Comparison of ENCODE assay signal across 20 mouse cellular contexts in the genomic region with DNA sequence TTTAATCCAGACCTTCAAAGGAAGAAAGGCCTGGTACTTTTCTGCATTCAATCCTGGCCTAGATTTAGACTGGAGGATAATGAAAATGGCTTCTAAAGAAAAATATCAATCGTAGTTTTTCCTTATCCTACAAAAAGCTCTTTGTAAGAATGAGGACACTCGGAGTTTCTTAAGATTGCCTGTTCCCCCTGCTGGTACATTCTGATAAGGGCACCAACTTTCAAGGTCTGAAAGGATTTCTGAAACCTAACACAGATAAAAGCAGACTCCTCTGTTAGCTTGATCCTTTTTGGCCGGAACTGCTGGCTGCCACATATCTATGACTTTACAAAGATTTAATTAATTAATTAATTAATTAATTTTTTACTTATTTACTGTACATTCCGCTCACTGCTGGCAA. TPM values are rescaled to one million over a fixed set of nuclear protein-coding genes. Genes with fewer than 3 reads are reported as not detected.
DNase-seq lines count a peak whose midpoint lies in the region; ATAC-seq and TF ChIP-seq lines count a peak whose summit lies in the region.
"Had no signal": no experiment of that assay in that cellular context is flagged by ENCODE, and none has a peak within 500 bp of the region (broad histone marks: within the 10 kb centered on the region; RNA-seq: fewer than 3 reads in every experiment).

No protein-coding gene starts in this region.

- no peak overlapping the region for H3K9ac ChIP-seq in hindbrain, postnatal 0 days (replicated peaks; ENCODE audit: low read length)
- no peak overlapping the region for H3K9ac ChIP-seq in hindbrain, embryonic 11.5 days (ENCODE audit: low read depth, low read length)
- H3K9ac ChIP-seq in lung, embryonic 14.5 days: no peak overlapping the region
- H3K9ac ChIP-seq in stomach, postnatal 0 days (ENCODE audit: low read length): no peak overlapping the region
- H3K9ac ChIP-seq: forebrain, embryonic 15.5 days; heart, embryonic 12.5 days; hindbrain, embryonic 13.5 days; kidney, embryonic 15.5 days; lung, embryonic 15.5 days; midbrain, embryonic 15.5 days; stomach, embryonic 15.5 days had no signal

- TF ChIP-seq CTCF in hindbrain, postnatal 0 days (IDR thresholded peaks at IDR 0.05; ENCODE audit: low read depth): peak; percentile 35
- 0 out of 2 replicates have a peak, but pooled peaks have one; percentile 11 for TF ChIP-seq CTCF in lung, embryonic 14.5 days (IDR thresholded peaks at IDR 0.05; ENCODE audit: low read depth)
- TF ChIP-seq CTCF in stomach, postnatal 0 days (IDR thresholded peaks at IDR 0.05; ENCODE audit: low read depth): peak; percentile 48

- no peak for DNase-seq in hindbrain, postnatal 0 days (ENCODE audit: low spot score)
- no peak for DNase-seq in hindbrain, embryonic 11.5 days (ENCODE audit: low spot score)
- DNase-seq in lung, embryonic 14.5 days: peak; percentile 12
- no peak for DNase-seq in lung, postnatal 10 days
- DNase-seq in brain, adult 2 months (ENCODE audit: low read depth, low spot score): peak; percentile 35
- no peak for DNase-seq in stomach, postnatal 0 days (ENCODE audit: low spot score)
- no peak for DNase-seq in natural killer cell, adult 2 months (ENCODE audit: low spot score in 2 of 2)
- DNase-seq: cerebellum, adult 9-11 months; gastrocnemius, adult 2 months; heart, postnatal 14 days; left cerebral cortex, postnatal 4 days; liver; right cerebral cortex, postnatal 25 days had no signal

- H3K27ac ChIP-seq in hindbrain, postnatal 0 days: no peak overlapping the region
- H3K27ac ChIP-seq in hindbrain, embryonic 11.5 days (ENCODE audit: low read depth, low read length): no peak overlapping the region
- no peak overlapping the region for H3K27ac ChIP-seq in lung, embryonic 14.5 days (ENCODE audit: low read depth)
- no peak overlapping the region for H3K27ac ChIP-seq in stomach, postnatal 0 days (replicated peaks)
- H3K27ac ChIP-seq: forebrain, embryonic 15.5 days; gastrocnemius, adult 2 months; hindbrain, embryonic 13.5 days; kidney, embryonic 15.5 days; lung, embryonic 15.5 days; midbrain, embryonic 15.5 days; stomach, embryonic 15.5 days had no signal

- no peaks in the 10 kb centered on the region for H3K9me3 ChIP-seq in hindbrain, postnatal 0 days (ENCODE audit: low read length)
- no peaks in the 10 kb centered on the region for H3K9me3 ChIP-seq in hindbrain, embryonic 11.5 days (ENCODE audit: control insufficient read depth, low read length)
- no peaks in the 10 kb centered on the region for H3K9me3 ChIP-seq in lung, embryonic 14.5 days (ENCODE audit: low read depth, low read length)
- no peaks in the 10 kb centered on the region for H3K9me3 ChIP-seq in stomach, postnatal 0 days (ENCODE audit: control insufficient read depth, low read length)
- H3K9me3 ChIP-seq: forebrain, embryonic 15.5 days; hindbrain, embryonic 13.5 days; kidney, embryonic 15.5 days; lung, embryonic 15.5 days; midbrain, embryonic 15.5 days; stomach, embryonic 15.5 days had no signal

- H3K4me2 ChIP-seq in hindbrain, postnatal 0 days (ENCODE audit: low read depth, low read length): no peak overlapping the region
- H3K4me2 ChIP-seq in hindbrain, embryonic 11.5 days (replicated peaks; ENCODE audit: low read depth, low read length): no peak overlapping the region
- no peak overlapping the region for H3K4me2 ChIP-seq in lung, embryonic 14.5 days
- H3K4me2 ChIP-seq in stomach, postnatal 0 days (replicated peaks; ENCODE audit: low read depth): no peak overlapping the region
- H3K4me2 ChIP-seq: forebrain, embryonic 15.5 days; heart, embryonic 12.5 days; hindbrain, embryonic 13.5 days; kidney, embryonic 15.5 days; lung, embryonic 15.5 days; midbrain, embryonic 15.5 days; stomach, embryonic 15.5 days had no signal

- no peak for ATAC-seq in hindbrain, postnatal 0 days
- no peak for ATAC-seq in hindbrain, embryonic 11.5 days (ENCODE audit: low FRiP score)
- ATAC-seq in lung, embryonic 14.5 days (ENCODE audit: insufficient read depth): no peak
- ATAC-seq in stomach, postnatal 0 days (ENCODE audit: low FRiP score, low TSS enrichment): no peak
- ATAC-seq: forebrain, embryonic 15.5 days; midbrain, embryonic 15.5 days had no signal

- H3K4me3 ChIP-seq in hindbrain, postnatal 0 days (ENCODE audit: low read length): no peak overlapping the region
- no peak overlapping the region for H3K4me3 ChIP-seq in hindbrain, embryonic 11.5 days (ENCODE audit: low read depth, low read length)
- H3K4me3 ChIP-seq in lung, embryonic 14.5 days (ENCODE audit: low read depth, low read length): no peak overlapping the region
- no peak overlapping the region for H3K4me3 ChIP-seq in stomach, postnatal 0 days (ENCODE audit: low read depth, low read length)
- H3K4me3 ChIP-seq: forebrain, embryonic 15.5 days; gastrocnemius, adult 2 months; heart, embryonic 12.5 days; hindbrain, embryonic 13.5 days; kidney, embryonic 15.5 days; lung, embryonic 15.5 days; midbrain, embryonic 15.5 days; stomach, embryonic 15.5 days had no signal

- H3K4me1 ChIP-seq in hindbrain, postnatal 0 days (ENCODE audit: insufficient read depth, low read length): no peaks in the 10 kb centered on the region
- no peaks in the 10 kb centered on the region for H3K4me1 ChIP-seq in hindbrain, embryonic 11.5 days (replicated peaks; ENCODE audit: control insufficient read depth, insufficient read depth, low read length)
- no peaks in the 10 kb centered on the region for H3K4me1 ChIP-seq in lung, embryonic 14.5 days (ENCODE audit: insufficient read depth)
- no peaks in the 10 kb centered on the region for H3K4me1 ChIP-seq in stomach, postnatal 0 days (replicated peaks; ENCODE audit: control insufficient read depth, insufficient read depth)
- H3K4me1 ChIP-seq: forebrain, embryonic 15.5 days; hindbrain, embryonic 13.5 days; kidney, embryonic 15.5 days; lung, embryonic 15.5 days; midbrain, embryonic 15.5 days; stomach, embryonic 15.5 days had no signal

- H3K36me3 ChIP-seq in hindbrain, postnatal 0 days (ENCODE audit: insufficient read depth, low read length): no peaks in the 10 kb centered on the region
- no peaks in the 10 kb centered on the region for H3K36me3 ChIP-seq in hindbrain, embryonic 11.5 days (ENCODE audit: control insufficient read depth, insufficient read depth, low read length)
- peaks cover 9% of the 10 kb centered on the region; the same call in 1 of the 2 replicates for H3K36me3 ChIP-seq in lung, embryonic 14.5 days (ENCODE audit: insufficient read depth)
- no peaks in the 10 kb centered on the region; the same call in 1 of the 2 replicates for H3K36me3 ChIP-seq in stomach, postnatal 0 days (ENCODE audit: control insufficient read depth, insufficient read depth, low read length)
- H3K36me3 ChIP-seq: midbrain, embryonic 15.5 days had no signal

- H3K27me3 ChIP-seq in hindbrain, postnatal 0 days (ENCODE audit: insufficient read depth, low read length): no peaks in the 10 kb centered on the region
- no peaks in the 10 kb centered on the region for H3K27me3 ChIP-seq in hindbrain, embryonic 11.5 days (ENCODE audit: control insufficient read depth, insufficient read depth, low read length)
- H3K27me3 ChIP-seq in lung, embryonic 14.5 days (ENCODE audit: insufficient read depth, low read length): no peaks in the 10 kb centered on the region
- no peaks in the 10 kb centered on the region for H3K27me3 ChIP-seq in stomach, postnatal 0 days (ENCODE audit: control insufficient read depth, insufficient read depth, low read length)
- H3K27me3 ChIP-seq: forebrain, embryonic 15.5 days; heart, embryonic 12.5 days; hindbrain, embryonic 13.5 days; kidney, embryonic 15.5 days; lung, embryonic 15.5 days; midbrain, embryonic 15.5 days; stomach, embryonic 15.5 days had no signal

- no peak for TF ChIP-seq EP300 in stomach, postnatal 0 days (optimal IDR thresholded peaks at IDR 0.05)

- WGBS in hindbrain, postnatal 0 days: 90% methylated on average over 4 of the region's 4 CpGs
- WGBS in hindbrain, embryonic 11.5 days: 89% methylated on average over 4 of the region's 4 CpGs
- WGBS in lung, embryonic 14.5 days: 84% methylated on average over 4 of the region's 4 CpGs
- WGBS in stomach, postnatal 0 days: 77% methylated on average over 4 of the region's 4 CpGs

RNA-seq across cellular contexts. Expression of a gene that starts 10.2 kb away (rescaled TPM):
- 10.5 and 11.0 TPM in 2 replicates for total RNA-seq in hindbrain, postnatal 0 days (2014; rRNA removed)
- 3.9 and 4.6 TPM in 2 replicates for polyA plus RNA-seq in hindbrain, postnatal 0 days (2015; fragmentation: Nextera tagmentation; extraction: Ambion mirVana)
- polyA plus RNA-seq in hindbrain, embryonic 11.5 days (2014; fragmentation: Nextera tagmentation; extraction: Ambion mirVana): 13.1 and 15.2 TPM in 2 replicates
- 20.2 and 22.2 TPM in 2 replicates for polyA plus RNA-seq in lung, embryonic 14.5 days (2014; fragmentation: Nextera tagmentation; extraction: Ambion mirVana)
- 4.3 and 4.7 TPM in 2 replicates for polyA plus RNA-seq in stomach, postnatal 0 days (2015; fragmentation: Nextera tagmentation; extraction: Ambion mirVana)

RNA-seq across cellular contexts. Expression of a gene that starts 10.4 kb away (rescaled TPM):
- 14.6 and 15.2 TPM in 2 replicates for total RNA-seq in hindbrain, postnatal 0 days (2014; rRNA removed)
- polyA plus RNA-seq in hindbrain, postnatal 0 days (2015; fragmentation: Nextera tagmentation; extraction: Ambion mirVana): 3.1 TPM in 2 replicates
- polyA plus RNA-seq in hindbrain, embryonic 11.5 days (2014; fragmentation: Nextera tagmentation; extraction: Ambion mirVana): 8.4 and 8.8 TPM in 2 replicates
- polyA plus RNA-seq in lung, embryonic 14.5 days (2014; fragmentation: Nextera tagmentation; extraction: Ambion mirVana): 6.6 and 8.3 TPM in 2 replicates
- 1.7 and 1.9 TPM in 2 replicates for polyA plus RNA-seq in stomach, postnatal 0 days (2015; fragmentation: Nextera tagmentation; extraction: Ambion mirVana)

RNA-seq across cellular contexts. Expression of a gene that starts 38.8 kb away (rescaled TPM):
- total RNA-seq in hindbrain, postnatal 0 days (2014; rRNA removed): 38.0 and 40.6 TPM in 2 replicates
- polyA plus RNA-seq in hindbrain, postnatal 0 days (2015; fragmentation: Nextera tagmentation; extraction: Ambion mirVana): 24.8 and 26.0 TPM in 2 replicates
- polyA plus RNA-seq in hindbrain, embryonic 11.5 days (2014; fragmentation: Nextera tagmentation; extraction: Ambion mirVana): 11.8 and 12.0 TPM in 2 replicates
- polyA plus RNA-seq in lung, embryonic 14.5 days (2014; fragmentation: Nextera tagmentation; extraction: Ambion mirVana): 12.9 and 15.3 TPM in 2 replicates
- polyA plus RNA-seq in stomach, postnatal 0 days (2015; fragmentation: Nextera tagmentation; extraction: Ambion mirVana): 8.5 and 9.8 TPM in 2 replicates

RNA-seq across cellular contexts. Expression of a gene that starts 39.9 kb away (rescaled TPM):
- 77.1 and 112 TPM in 2 replicates for total RNA-seq in hindbrain, postnatal 0 days (2014; rRNA removed)
- polyA plus RNA-seq in hindbrain, postnatal 0 days (2015; fragmentation: Nextera tagmentation; extraction: Ambion mirVana): 39.9 and 42.7 TPM in 2 replicates
- 54.5 and 59.7 TPM in 2 replicates for polyA plus RNA-seq in hindbrain, embryonic 11.5 days (2014; fragmentation: Nextera tagmentation; extraction: Ambion mirVana)
- 86.2 and 88.6 TPM in 2 replicates for polyA plus RNA-seq in lung, embryonic 14.5 days (2014; fragmentation: Nextera tagmentation; extraction: Ambion mirVana)
- polyA plus RNA-seq in stomach, postnatal 0 days (2015; fragmentation: Nextera tagmentation; extraction: Ambion mirVana): 51.1 and 54.1 TPM in 2 replicates

RNA-seq across cellular contexts. Expression of a gene that starts 44.5 kb away (rescaled TPM):
- 11.9 and 14.4 TPM in 2 replicates for total RNA-seq in hindbrain, postnatal 0 days (2014; rRNA removed)
- 7.8 and 10.9 TPM in 2 replicates for polyA plus RNA-seq in hindbrain, postnatal 0 days (2015; fragmentation: Nextera tagmentation; extraction: Ambion mirVana)
- polyA plus RNA-seq in hindbrain, embryonic 11.5 days (2014; fragmentation: Nextera tagmentation; extraction: Ambion mirVana): 32.9 and 37.3 TPM in 2 replicates
- 62.0 and 63.6 TPM in 2 replicates for polyA plus RNA-seq in lung, embryonic 14.5 days (2014; fragmentation: Nextera tagmentation; extraction: Ambion mirVana)
- 29.1 and 30.9 TPM in 2 replicates for polyA plus RNA-seq in stomach, postnatal 0 days (2015; fragmentation: Nextera tagmentation; extraction: Ambion mirVana)

Comparison
In these comparisons a context has a peak if more than half of its experiments do, and no peak if none do; other contexts are left out.
1. DNase-seq: peak in lung, embryonic 14.5 days (single experiment) and brain, adult 2 months (single experiment); none in hindbrain, postnatal 0 days (single experiment), hindbrain, embryonic 11.5 days (single experiment), lung, postnatal 10 days (single experiment), stomach, postnatal 0 days (single experiment) and natural killer cell, adult 2 months (0 of 2).
2. Peak in every context shown above with its lines, with median percentiles within 50 percentile points of each other: CTCF ChIP-seq.